Mouse (Mus musculus): ENCODE measurements around the gene Nat8f2. TPM values are rescaled to one million over a fixed set of nuclear protein-coding genes. Genes with fewer than 3 reads are reported as not detected.
"Not testable (repeated sequence)": the region's sequence is repeated elsewhere in the genome, so short reads cannot be mapped to it uniquely, and the experiment has no call there.

Gene Nat8f2
- polyA plus RNA-seq, 1 experiment from 2014 or later = not detected

DNA sequence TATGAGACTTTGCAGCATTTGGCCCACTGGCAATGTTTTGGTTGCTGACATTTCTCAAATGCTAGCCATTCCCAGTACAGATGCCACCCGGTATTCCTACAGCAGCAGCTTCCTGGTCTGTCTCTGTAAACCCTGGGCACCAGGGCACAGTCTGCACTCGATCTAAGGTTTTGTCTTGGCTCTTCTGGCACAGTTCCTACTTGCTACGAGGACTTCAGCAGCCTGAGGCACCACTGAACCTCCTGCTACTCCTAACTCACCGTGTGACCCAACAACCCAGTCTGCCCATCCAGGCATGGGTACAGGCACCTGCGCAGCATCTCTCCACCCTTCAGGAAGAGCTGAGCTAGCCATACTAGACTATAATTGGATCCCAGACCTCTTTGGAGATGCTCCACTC, 32.9 kb downstream of the Nat8f2 start:
- not testable (repeated sequence) for H3K4me3 ChIP-seq (ENCODE audit: low read depth, low read length); DNase-seq (ENCODE audit: low spot score, missing footprints); H3K4me1 ChIP-seq (ENCODE audit: control insufficient read depth, insufficient read depth, low read length); H3K9me3 ChIP-seq (ENCODE audit: control insufficient read depth, low read length); H3K4me2 ChIP-seq; H3K27ac ChIP-seq (ENCODE audit: low read depth, low read length); H3K9ac ChIP-seq (ENCODE audit: low read length); H3K27me3 ChIP-seq (ENCODE audit: control insufficient read depth, insufficient read depth, low read length); ATAC-seq (ENCODE audit: low FRiP score); H3K36me3 ChIP-seq (ENCODE audit: control insufficient read depth, insufficient read depth, low read length)
- 84% methylated on average over 5 of the region's 5 CpGs for WGBS

- H3K4me1 ChIP-seq (ENCODE audit: control insufficient read depth, insufficient read depth, low read length); ATAC-seq (ENCODE audit: low FRiP score); H3K27me3 ChIP-seq (ENCODE audit: control insufficient read depth, insufficient read depth, low read length); H3K36me3 ChIP-seq (ENCODE audit: control insufficient read depth, insufficient read depth, low read length); H3K4me3 ChIP-seq (ENCODE audit: low read depth, low read length); DNase-seq (ENCODE audit: low spot score, missing footprints); H3K4me2 ChIP-seq; H3K27ac ChIP-seq (ENCODE audit: low read depth, low read length); H3K9ac ChIP-seq (ENCODE audit: low read length); H3K9me3 ChIP-seq (ENCODE audit: control insufficient read depth, low read length): not testable (repeated sequence)
- 81% methylated on average over 1 of the region's 2 CpGs for WGBS
Measured at GRCm38 (mm10) chr6:85835104-85835503, 33.9 kb downstream of the Nat8f2 start.

DNA sequence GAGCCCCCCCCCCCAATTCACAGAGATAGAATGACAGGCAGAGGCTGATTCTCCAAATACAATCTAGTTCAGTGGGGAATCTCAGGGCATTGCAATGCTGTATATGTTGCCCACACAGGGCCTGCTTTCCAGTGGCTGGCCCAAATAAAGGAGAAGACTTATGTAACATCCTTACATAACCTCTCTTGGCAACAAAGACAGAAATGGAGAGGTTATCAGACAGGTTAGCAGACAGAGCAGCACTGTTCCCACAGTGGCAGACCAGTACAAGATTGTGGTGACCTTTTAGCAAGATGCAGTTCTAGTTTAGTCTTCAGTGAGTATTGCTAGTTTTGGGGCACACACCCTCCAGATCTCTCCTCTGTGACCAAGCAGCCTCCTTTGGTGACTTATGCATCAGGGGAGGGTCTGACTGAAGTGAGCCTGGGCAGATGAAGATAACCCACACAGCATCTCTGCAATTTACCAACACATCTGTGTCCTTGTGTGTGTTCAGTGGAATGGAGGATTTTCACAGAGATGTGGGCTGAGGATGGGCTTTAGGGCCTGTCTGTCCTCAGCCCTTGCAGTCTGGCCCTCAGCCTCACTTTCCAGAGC, 34.4 kb downstream of the Nat8f2 start:
- ATAC-seq (ENCODE audit: low FRiP score); H3K9ac ChIP-seq (ENCODE audit: low read length); H3K27me3 ChIP-seq (ENCODE audit: control insufficient read depth, insufficient read depth, low read length); H3K9me3 ChIP-seq (ENCODE audit: control insufficient read depth, low read length); H3K4me2 ChIP-seq; H3K4me3 ChIP-seq (ENCODE audit: low read depth, low read length); H3K27ac ChIP-seq (ENCODE audit: low read depth, low read length); DNase-seq (ENCODE audit: low spot score, missing footprints); H3K4me1 ChIP-seq (ENCODE audit: control insufficient read depth, insufficient read depth, low read length); H3K36me3 ChIP-seq (ENCODE audit: control insufficient read depth, insufficient read depth, low read length): not testable (repeated sequence)

GRCm38 (mm10) chr6:85831796-85832321, 37.1 kb downstream of the Nat8f2 start, which contains the start of gene Nat8:
Gene Nat8 (minus strand): TSS chr6:85832082.
- H3K9ac ChIP-seq (ENCODE audit: low read length) = no peak within 1 kb of the TSS
- H3K27me3 ChIP-seq (ENCODE audit: control insufficient read depth, insufficient read depth, low read length) = no peaks in the 10 kb centered on the region
- no peak within 1 kb of the TSS for H3K27ac ChIP-seq (ENCODE audit: low read depth, low read length)
- no peaks in the 10 kb centered on the region for H3K36me3 ChIP-seq (ENCODE audit: control insufficient read depth, insufficient read depth, low read length)
- no peak within 1 kb of the TSS for H3K4me3 ChIP-seq (ENCODE audit: low read depth, low read length)
- WGBS = 85% methylated on average over 7 of the region's 7 CpGs
- ATAC-seq (ENCODE audit: low FRiP score) (no peak), DNase-seq (ENCODE audit: low spot score, missing footprints) (no peak)
- H3K4me2 ChIP-seq = no peak within 1 kb of the TSS
- no peaks in the 10 kb centered on the region for H3K4me1 ChIP-seq (ENCODE audit: control insufficient read depth, insufficient read depth, low read length)
- H3K9me3 ChIP-seq (ENCODE audit: control insufficient read depth, low read length) = no peaks in the 10 kb centered on the region

GRCm38 (mm10) chr6:85829462-85829861, 39.5 kb downstream of the Nat8f2 start:
- DNase-seq (ENCODE audit: low spot score, missing footprints) = no peak
- Histone ChIP-seq H3K4me1 (ENCODE audit: control insufficient read depth, insufficient read depth, low read length) (no peaks in the 10 kb centered on the region), H3K27me3 (ENCODE audit: control insufficient read depth, insufficient read depth, low read length) (no peaks in the 10 kb centered on the region), H3K9ac (ENCODE audit: low read length) (no peak overlapping the region), H3K4me3 (ENCODE audit: low read depth, low read length) (no peak overlapping the region), H3K4me2 (no peak overlapping the region), H3K27ac (ENCODE audit: low read depth, low read length) (no peak overlapping the region), H3K9me3 (ENCODE audit: control insufficient read depth, low read length) (no peaks in the 10 kb centered on the region), H3K36me3 (ENCODE audit: control insufficient read depth, insufficient read depth, low read length) (no peaks in the 10 kb centered on the region)
- no peak for ATAC-seq (ENCODE audit: low FRiP score)
- 68% methylated on average over 1 of the region's 1 CpGs for WGBS

GRCm38 (mm10) chr6:85825886-85826285, 43.1 kb downstream of the Nat8f2 start:
- DNase-seq (ENCODE audit: low spot score, missing footprints) (no peak), ATAC-seq (ENCODE audit: low FRiP score) (no peak)
- Histone ChIP-seq H3K9ac (ENCODE audit: low read length) (no peak overlapping the region), H3K36me3 (ENCODE audit: control insufficient read depth, insufficient read depth, low read length) (no peaks in the 10 kb centered on the region), H3K9me3 (ENCODE audit: control insufficient read depth, low read length) (no peaks in the 10 kb centered on the region), H3K4me2 (no peak overlapping the region), H3K4me3 (ENCODE audit: low read depth, low read length) (no peak overlapping the region), H3K27ac (ENCODE audit: low read depth, low read length) (no peak overlapping the region), H3K4me1 (ENCODE audit: control insufficient read depth, insufficient read depth, low read length) (no peaks in the 10 kb centered on the region), H3K27me3 (ENCODE audit: control insufficient read depth, insufficient read depth, low read length) (no peaks in the 10 kb centered on the region)
- WGBS = 96% methylated on average over 2 of the region's 2 CpGs

DNA sequence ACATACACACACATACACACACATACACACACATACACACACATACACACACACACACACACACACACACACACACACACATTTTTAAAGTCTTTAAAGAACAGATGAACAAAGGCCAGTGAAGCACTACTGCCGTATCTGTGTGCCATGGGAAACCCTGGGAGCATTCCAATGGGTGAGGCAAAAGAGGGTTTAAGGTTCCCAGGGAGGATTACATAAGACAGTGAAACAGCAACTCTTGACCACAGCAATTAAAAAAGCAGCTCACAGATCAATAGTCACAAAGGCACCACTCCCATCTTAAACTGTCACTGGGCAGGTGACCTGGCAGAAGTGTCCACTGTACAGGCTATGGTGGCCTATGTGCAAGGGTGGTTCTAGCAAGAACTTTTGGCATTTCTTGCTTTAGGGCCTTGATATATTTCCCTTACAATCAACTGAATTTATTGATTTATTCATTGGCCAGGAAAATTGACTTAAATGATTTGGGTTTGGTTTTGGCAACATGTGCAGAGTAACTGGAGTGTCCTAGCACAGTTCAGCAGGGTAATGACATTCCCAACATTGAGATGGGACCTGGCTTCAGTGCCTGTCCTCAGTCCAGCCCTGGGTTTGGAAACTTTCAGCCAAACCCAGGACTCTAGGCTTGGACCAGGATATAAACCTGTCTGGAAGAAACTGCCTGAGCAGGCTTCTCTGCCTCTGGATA, 45.4 kb downstream of the Nat8f2 start:
- Histone ChIP-seq H3K27me3 (ENCODE audit: control insufficient read depth, insufficient read depth, low read length) (no peaks in the 10 kb centered on the region), H3K9me3 (ENCODE audit: control insufficient read depth, low read length) (no peaks in the 10 kb centered on the region), H3K4me2 (no peak overlapping the region), H3K4me3 (ENCODE audit: low read depth, low read length) (no peak overlapping the region), H3K4me1 (ENCODE audit: control insufficient read depth, insufficient read depth, low read length) (no peaks in the 10 kb centered on the region), H3K27ac (ENCODE audit: low read depth, low read length) (no peak overlapping the region), H3K9ac (ENCODE audit: low read length) (no peak overlapping the region), H3K36me3 (ENCODE audit: control insufficient read depth, insufficient read depth, low read length) (no peaks in the 10 kb centered on the region)
- 96% methylated on average over 1 of the region's 1 CpGs for WGBS
- ATAC-seq (ENCODE audit: low FRiP score) (no peak), DNase-seq (ENCODE audit: low spot score, missing footprints) (no peak)

- no peaks in the 10 kb centered on the region for H3K36me3 ChIP-seq (ENCODE audit: control insufficient read depth, insufficient read depth, low read length)
- H3K4me3 ChIP-seq (ENCODE audit: low read depth, low read length) = no peak overlapping the region
- 85% methylated on average over 4 of the region's 4 CpGs for WGBS
- no peak overlapping the region for H3K9ac ChIP-seq (ENCODE audit: low read length)
- no peak overlapping the region for H3K27ac ChIP-seq (ENCODE audit: low read depth, low read length)
- H3K4me2 ChIP-seq = no peak overlapping the region
- no peaks in the 10 kb centered on the region for H3K9me3 ChIP-seq (ENCODE audit: control insufficient read depth, low read length)
- DNase-seq (ENCODE audit: low spot score, missing footprints) (no peak), ATAC-seq (ENCODE audit: low FRiP score) (no peak)
- H3K27me3 ChIP-seq (ENCODE audit: control insufficient read depth, insufficient read depth, low read length) = no peaks in the 10 kb centered on the region
- no peaks in the 10 kb centered on the region for H3K4me1 ChIP-seq (ENCODE audit: control insufficient read depth, insufficient read depth, low read length)
Measured at GRCm38 (mm10) chr6:85822286-85822685, 46.7 kb downstream of the Nat8f2 start.

DNA sequence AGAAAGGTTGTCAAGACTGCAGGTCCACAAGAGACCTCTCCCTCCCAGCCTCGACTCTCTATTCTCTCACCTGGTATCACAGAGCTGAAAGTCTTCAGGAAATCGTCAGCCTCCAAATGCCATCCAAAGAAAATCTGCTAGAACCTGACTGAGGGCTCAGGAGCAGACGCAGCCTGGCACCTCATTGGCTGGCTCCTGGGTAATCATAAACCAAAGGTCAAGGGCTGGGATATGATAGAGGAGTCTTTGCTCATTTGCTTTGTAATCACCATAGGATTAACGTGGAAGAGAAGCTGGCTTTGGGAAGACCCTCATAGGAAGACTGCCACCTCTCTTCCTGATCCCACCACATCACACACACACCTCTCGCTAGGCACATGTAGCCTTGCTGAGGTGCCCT, 48.1 kb downstream of the Nat8f2 start, which contains the start of the genes Nat8f6 and Nat8f5:
Gene Nat8f6 (minus strand): TSS at position 118 of the 400 bp plus-strand sequence.
Gene Nat8f5 (minus strand): TSS at position 136 of the 400 bp plus-strand sequence.
- H3K4me3 ChIP-seq (ENCODE audit: low read depth, low read length) = no peak within 1 kb of the TSS

More for the DNA sequence above, 48.1 kb downstream of the Nat8f2 start, which contains the start of the genes Nat8f6 and Nat8f5:
- Histone ChIP-seq H3K27ac (ENCODE audit: low read depth, low read length) (no peak within 1 kb of the TSS), H3K4me1 (ENCODE audit: control insufficient read depth, insufficient read depth, low read length) (no peaks in the 10 kb centered on the region), H3K4me2 (no peak within 1 kb of the TSS), H3K27me3 (ENCODE audit: control insufficient read depth, insufficient read depth, low read length) (no peaks in the 10 kb centered on the region), H3K36me3 (ENCODE audit: control insufficient read depth, insufficient read depth, low read length) (no peaks in the 10 kb centered on the region), H3K9me3 (ENCODE audit: control insufficient read depth, low read length) (no peaks in the 10 kb centered on the region), H3K9ac (ENCODE audit: low read length) (no peak within 1 kb of the TSS)
- ATAC-seq (ENCODE audit: low FRiP score) (no peak), DNase-seq (ENCODE audit: low spot score, missing footprints) (no peak)
- WGBS = 80% methylated on average over 5 of the region's 5 CpGs
